Mouse (Mus musculus) olfactory bulb, adult 2 months (tissue): Measurements from ENCODE around the gene Fkbp9. TPM values are rescaled to one million over a fixed set of nuclear protein-coding genes. Genes with fewer than 3 reads are reported as not detected.
"Not testable (repeated sequence)": the region's sequence is repeated elsewhere in the genome, so short reads cannot be mapped to it uniquely, and the experiment has no call there.

Source experiments
- H3K27ac ChIP-seq: fragments of 200-500 bp; 2 replicates; pipeline ENCODE4 v1.5.1; 2012; ENCODE audit warnings: low read depth, low read length; ENCODE audit not compliant: insufficient read depth
- H3K4me1 ChIP-seq: fragments of 200-500 bp; 2 replicates; pipeline ENCODE4 v1.6.1; 2012; ENCODE audit warnings: low read length; ENCODE audit not compliant: control insufficient read depth, insufficient read depth
- H3K4me3 ChIP-seq: fragments of 200-500 bp; 2 replicates; pipeline ENCODE4 v1.5.1; 2012; ENCODE audit warnings: mild to moderate bottlenecking, low read depth, low read length, moderate library complexity; ENCODE audit not compliant: insufficient read depth
- CTCF ChIP-seq: fragments of 200-500 bp; IDR thresholded peaks from 2 replicates; pipeline ENCODE4 v1.5.1; 2012; ENCODE audit warnings: low read depth, mild to moderate bottlenecking, low read length, moderate library complexity; ENCODE audit not compliant: insufficient read depth
- POLR2A ChIP-seq: fragments of 200-500 bp; IDR thresholded peaks from 2 replicates; pipeline ENCODE4 v1.6.1; 2012; ENCODE audit warnings: mild to moderate bottlenecking, low read depth, low read length, moderate library complexity; ENCODE audit not compliant: insufficient read depth
- WGBS: fragments of 180-500 bp; shearing (Covaris S2); methylation state at CpG from one replicate; pipeline ENCODE4 v1.1.7; 2018; 5-methylcytosine and 5-hydroxymethylcytosine counted together
- polyA plus RNA-seq: library from polyadenylated mRNA; stranded (reverse); fragments of >200 nt; gene quantifications from 2 replicates; pipeline ENCODE4 v1.2.4, GENCODE M21; 2012; ENCODE audit warnings: low replicate concordance; ENCODE audit not compliant: missing spikeins, insufficient read depth, insufficient read length

Fkbp9 gene
- polyA plus RNA-seq, 1 experiment = not detected

- no peaks in the 10 kb centered on the region for H3K4me1 ChIP-seq
- TF ChIP-seq CTCF (no peak), POLR2A (no peak)
- H3K4me3 ChIP-seq = no peak overlapping the region
- WGBS = 91% methylated on average over 8 of the region's 8 CpGs
- no peak overlapping the region for H3K27ac ChIP-seq
These were observed 22.9 kb downstream of the Fkbp9 start for GRCm38 (mm10) chr6:56854803-56855202.

DNA sequence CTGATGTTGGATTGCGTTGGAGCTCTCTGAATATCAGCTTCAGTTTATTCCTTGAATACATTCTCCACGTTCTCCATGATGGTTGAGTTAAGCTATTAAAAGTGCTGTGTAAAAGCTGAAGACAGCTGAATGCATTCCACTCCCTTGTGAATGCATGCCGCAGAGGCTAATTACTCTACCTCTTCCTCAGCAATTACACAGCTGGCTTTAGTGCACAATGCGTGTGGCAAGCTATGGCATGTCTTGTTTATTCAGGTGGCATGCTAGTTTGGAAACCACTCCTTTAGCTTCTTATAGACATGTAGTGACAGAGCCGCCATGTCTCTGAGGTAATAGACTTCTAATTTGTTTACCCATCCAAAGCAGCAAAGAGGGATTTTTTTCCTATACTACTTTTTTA lies 24.9 kb downstream of the Fkbp9 start:
- whole genome bisulfite sequencing = 38% methylated on average over 5 of the region's 5 CpGs
- Histone ChIP-seq H3K4me1 (no peaks in the 10 kb centered on the region), H3K27ac (no peak overlapping the region), H3K4me3 (no peak overlapping the region)
- no peak for TF ChIP-seq POLR2A
- TF ChIP-seq CTCF = no peak

- 87% methylated on average over 8 of the region's 8 CpGs for WGBS
- Histone ChIP-seq H3K27ac (no peak overlapping the region), H3K4me1 (no peaks in the 10 kb centered on the region), H3K4me3 (no peak overlapping the region)
- TF ChIP-seq POLR2A (no peak), CTCF (no peak)
These were observed 28.5 kb downstream of the Fkbp9 start for GRCm38 (mm10) chr6:56860205-56860848.

GRCm38 (mm10) chr6:56866899-56867298 lies 35.0 kb downstream of the Fkbp9 start:
- WGBS = 90% methylated on average over 1 of the region's 1 CpGs
- not testable (repeated sequence) for H3K4me3 ChIP-seq, H3K4me1 ChIP-seq, H3K27ac ChIP-seq

DNA sequence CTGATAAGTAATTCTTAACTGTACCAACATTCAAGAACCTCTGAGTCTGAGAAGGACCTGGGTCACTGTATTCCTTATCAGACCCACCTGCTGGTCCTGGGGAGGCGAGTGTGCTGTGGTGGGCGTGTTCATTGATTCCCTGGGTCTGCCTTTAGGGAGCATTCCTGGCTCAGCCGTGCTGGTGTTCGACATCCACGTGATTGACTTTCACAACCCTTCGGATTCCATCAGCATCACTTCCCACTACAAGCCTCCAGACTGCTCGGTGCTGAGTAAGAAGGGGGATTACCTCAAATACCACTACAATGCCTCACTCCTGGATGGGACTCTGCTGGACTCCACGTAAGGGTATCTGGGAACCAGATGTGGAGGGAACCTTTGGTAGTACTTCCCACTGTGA lies 36.7 kb downstream of the Fkbp9 start:
- no peak overlapping the region for H3K4me3 ChIP-seq
- WGBS = 85% methylated on average over 8 of the region's 8 CpGs
- TF ChIP-seq POLR2A (no peak), CTCF (no peak)
- no peaks in the 10 kb centered on the region for H3K4me1 ChIP-seq
- H3K27ac ChIP-seq = no peak overlapping the region

- no peaks in the 10 kb centered on the region for H3K4me1 ChIP-seq
These were observed 38.2 kb downstream of the Fkbp9 start for GRCm38 (mm10) chr6:56870027-56870426.

GRCm38 (mm10) chr6:56876870-56877269 lies 45.0 kb downstream of the Fkbp9 start:
- TF ChIP-seq POLR2A = no peak
- TF ChIP-seq CTCF = no peak
- H3K27ac ChIP-seq = no peak overlapping the region
- WGBS = 92% methylated on average over 4 of the region's 4 CpGs

More at GRCm38 (mm10) chr6:56870027-56870426, 38.2 kb downstream of the Fkbp9 start:
- TF ChIP-seq POLR2A (no peak), CTCF (no peak)
- 94% methylated on average over 2 of the region's 2 CpGs for whole genome bisulfite sequencing
- H3K4me3 ChIP-seq = no peak overlapping the region
- no peak overlapping the region for H3K27ac ChIP-seq

DNA sequence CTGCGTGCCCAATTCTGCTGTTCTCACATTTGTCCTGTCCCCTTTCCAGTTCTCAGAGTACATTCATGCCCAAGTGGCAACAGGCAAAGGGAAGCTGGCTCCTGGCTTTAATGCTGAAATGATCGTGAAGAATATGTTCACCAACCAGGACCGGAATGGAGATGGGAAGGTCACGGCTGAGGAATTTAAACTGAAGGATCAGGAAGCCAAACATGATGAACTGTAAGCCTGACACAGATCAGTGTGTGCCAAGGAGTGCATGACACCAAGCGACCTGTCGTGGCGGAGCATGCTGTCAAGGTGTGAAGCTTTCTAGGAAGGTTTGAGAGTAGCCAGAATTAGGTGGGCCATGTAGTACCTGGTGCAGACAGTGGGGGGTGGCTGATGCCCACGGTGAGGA lies 46.1 kb downstream of the Fkbp9 start:
- 90% methylated on average over 8 of the region's 8 CpGs for WGBS
- H3K4me1 ChIP-seq = no peaks in the 10 kb centered on the region
- no peak overlapping the region for H3K27ac ChIP-seq
- TF ChIP-seq POLR2A = no peak
- no peak for TF ChIP-seq CTCF
- H3K4me3 ChIP-seq = no peak overlapping the region

More at GRCm38 (mm10) chr6:56876870-56877269, 45.0 kb downstream of the Fkbp9 start:
- H3K4me1 ChIP-seq = no peaks in the 10 kb centered on the region
- no peak overlapping the region for H3K4me3 ChIP-seq

DNA sequence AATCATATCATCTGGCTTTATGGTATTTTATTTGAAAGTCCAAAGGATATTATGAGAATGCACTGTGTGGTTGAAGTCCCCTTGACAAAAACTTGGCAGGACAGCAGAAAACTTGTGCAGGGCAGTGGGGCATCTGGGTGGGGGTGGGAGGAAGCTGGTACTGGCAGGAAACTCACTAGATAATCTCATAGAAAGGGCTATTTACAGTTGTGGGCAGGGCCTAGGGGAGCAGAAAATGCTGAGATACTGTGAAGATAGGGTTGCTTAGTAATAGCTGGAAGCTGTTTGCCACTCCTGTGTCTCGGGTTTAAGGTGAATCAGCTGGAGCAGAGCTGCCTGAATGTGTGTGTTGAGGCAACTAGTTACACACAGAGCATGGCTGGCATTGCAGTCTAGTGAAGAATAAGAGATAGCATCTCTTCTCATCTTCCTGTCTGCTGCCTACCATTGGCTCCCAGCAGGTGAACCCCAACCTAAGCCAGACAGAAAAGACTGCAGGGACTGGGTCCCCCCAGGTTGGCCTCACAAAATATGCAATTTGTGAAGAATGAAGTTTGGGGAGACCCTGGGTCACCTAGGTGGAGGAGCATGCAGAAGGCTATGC lies 47.6 kb downstream of the Fkbp9 start:
- TF ChIP-seq CTCF (no peak), POLR2A (no peak)
- no peak overlapping the region for H3K4me3 ChIP-seq

More for the DNA sequence above, 47.6 kb downstream of the Fkbp9 start:
- Histone ChIP-seq H3K4me1 (no peaks in the 10 kb centered on the region), H3K27ac (no peak overlapping the region)
- 30% methylated on average over 1 of the region's 1 CpGs for WGBS
